Comparison of ENCODE assay signal across 9 mouse cellular contexts in genomic region chr11:102040138-102040524, GRCm38 (mm10). TPM values are rescaled to one million over a fixed set of nuclear protein-coding genes. Genes with fewer than 3 reads are reported as not detected.
A peak's percentile ranks its signal among the peaks of the same experiment; 100 is the strongest.
DNase-seq lines count a peak whose midpoint lies in the region; ATAC-seq and TF ChIP-seq lines count a peak whose summit lies in the region.
"Had no signal": no experiment of that assay in that cellular context is flagged by ENCODE, and none has a peak within 500 bp of the region (broad histone marks: within the 10 kb centered on the region; RNA-seq: fewer than 3 reads in every experiment).

No protein-coding gene starts in this region.

- H3K27me3 ChIP-seq in E14TG2a.4 (ENCODE audit: insufficient read depth, low read length): peaks cover 7% of the 10 kb centered on the region; the same call in 1 of the 2 replicates
- H3K27me3 ChIP-seq in heart, postnatal 0 days (ENCODE audit: control insufficient read depth, insufficient read depth, low read length): no peaks in the 10 kb centered on the region

- no peak overlapping the region; the same call in 1 of the 2 replicates for H3K9ac ChIP-seq in heart, postnatal 0 days (replicated peaks; ENCODE audit: low read depth, low read length)

- ATAC-seq in erythroid progenitor cell, adult 5-6 weeks (replicated peaks; ENCODE audit: low FRiP score, poor library complexity, severe bottlenecking): peak; percentile 81
- ATAC-seq in heart, postnatal 0 days (ENCODE audit: insufficient read depth, low read depth): peak; percentile 93

- peak; percentile 94 for DNase-seq in brain, adult 2 months (ENCODE audit: low read depth, low spot score)
- peak; percentile 96 for DNase-seq in heart, postnatal 0 days (ENCODE audit: low spot score)
- DNase-seq in kidney, postnatal 36 days: peak; percentile 96 to 97
- DNase-seq in lung, adult 18-20 months: peak; percentile 88 to 91
- peak; percentile 70 for DNase-seq in ovary, postnatal 10 days (ENCODE audit: low spot score)
- peak; percentile 54 for DNase-seq in thymus, postnatal 25 days

- TF ChIP-seq EP300 in heart, postnatal 0 days (IDR thresholded peaks at IDR 0.05; ENCODE audit: low read depth): 0 out of 2 replicates have a peak, but pooled peaks have one; percentile 29

- no peak overlapping the region for H3K4me3 ChIP-seq in E14TG2a.4 (replicated peaks; ENCODE audit: low read length)
- no peak overlapping the region for H3K4me3 ChIP-seq in heart, postnatal 0 days (ENCODE audit: low read depth, low read length)

- H3K36me3 ChIP-seq in E14TG2a.4 (ENCODE audit: insufficient read depth, low read length): no peaks in the 10 kb centered on the region
- H3K36me3 ChIP-seq in heart, postnatal 0 days (replicated peaks; ENCODE audit: control insufficient read depth, insufficient read depth, low read length): no peaks in the 10 kb centered on the region

- H3K4me2 ChIP-seq in heart, postnatal 0 days (ENCODE audit: low read depth, low read length): 0 out of 2 replicates have a peak overlapping the region, but pooled peaks have one; percentile 6

- peaks cover 6% of the 10 kb centered on the region; the same call in 1 of the 2 replicates for H3K4me1 ChIP-seq in E14TG2a.4 (replicated peaks; ENCODE audit: low read depth, low read length)
- H3K4me1 ChIP-seq in heart, postnatal 0 days (ENCODE audit: control insufficient read depth, insufficient read depth): peaks cover 4% of the 10 kb centered on the region; the same call in 1 of the 2 replicates

- H3K9me3 ChIP-seq in E14TG2a.4 (ENCODE audit: low read length): peaks cover under 1% of the 10 kb centered on the region; the same call in 1 of the 2 replicates
- H3K9me3 ChIP-seq in heart, postnatal 0 days (replicated peaks; ENCODE audit: control insufficient read depth, low read length): no peaks in the 10 kb centered on the region

- TF ChIP-seq CTCF in E14TG2a.4 (conservative IDR thresholded peaks at IDR 0.05; ENCODE audit: low read length): peak; percentile 97
- TF ChIP-seq CTCF in heart, postnatal 0 days (IDR thresholded peaks at IDR 0.05; ENCODE audit: low read depth): peak; percentile 89

- under 1% methylated on average over 9 of the region's 9 CpGs for WGBS in heart, postnatal 0 days

- peak overlapping the region; percentile 75 for H3K27ac ChIP-seq in heart, postnatal 0 days (ENCODE audit: low read depth)

RNA-seq across cellular contexts. Expression of gene Cd300lg, which starts 1.2 kb away (rescaled TPM):
- total RNA-seq in erythroid progenitor cell, adult 5-6 weeks (2015; ENCODE audit: low replicate concordance): 0.42 and 3.6 TPM in 2 replicates
- total RNA-seq in erythroid progenitor cell, adult 5-6 weeks (2017; ENCODE audit: low replicate concordance): 0.23 and 0.64 TPM in 2 replicates
- 23.0 and 79.5 TPM in 2 replicates for total RNA-seq in heart, postnatal 0 days (2014; rRNA removed; ENCODE audit: low replicate concordance)
- polyA plus RNA-seq in heart, postnatal 0 days (2015; fragmentation: Nextera tagmentation; extraction: Ambion mirVana): 22.9 and 24.0 TPM in 2 replicates
- total RNA-seq: layer of hippocampus, adult 18-20 months had no signal

RNA-seq across cellular contexts. Expression of gene Mpp3, which starts 11.9 kb away (rescaled TPM):
- not detected in 2 replicates for total RNA-seq in erythroid progenitor cell, adult 5-6 weeks (2015; ENCODE audit: low replicate concordance)
- not detected in 2 replicates for total RNA-seq in erythroid progenitor cell, adult 5-6 weeks (2017; ENCODE audit: low replicate concordance)
- 4.9 and 8.0 TPM in 2 replicates for total RNA-seq in heart, postnatal 0 days (2014; rRNA removed; ENCODE audit: low replicate concordance)
- polyA plus RNA-seq in heart, postnatal 0 days (2015; fragmentation: Nextera tagmentation; extraction: Ambion mirVana): 1.7 and 2.2 TPM in 2 replicates

RNA-seq across cellular contexts. Expression of gene Mpp2, which starts 48.2 kb away (rescaled TPM):
- 37.5 and 39.0 TPM in 2 replicates for total RNA-seq in erythroid progenitor cell, adult 5-6 weeks (2015; ENCODE audit: low replicate concordance)
- total RNA-seq in erythroid progenitor cell, adult 5-6 weeks (2017; ENCODE audit: low replicate concordance): 32.9 and 39.0 TPM in 2 replicates
- total RNA-seq in heart, postnatal 0 days (2014; rRNA removed; ENCODE audit: low replicate concordance): 6.0 and 12.1 TPM in 2 replicates
- polyA plus RNA-seq in heart, postnatal 0 days (2015; fragmentation: Nextera tagmentation; extraction: Ambion mirVana): 2.1 and 2.3 TPM in 2 replicates

RNA-seq across cellular contexts. Expression of gene Dusp3, which starts 53.3 kb away (rescaled TPM):
- total RNA-seq in erythroid progenitor cell, adult 5-6 weeks (2015; ENCODE audit: low replicate concordance): 0.42 and 3.2 TPM in 2 replicates
- 1.6 and 2.7 TPM in 2 replicates for total RNA-seq in erythroid progenitor cell, adult 5-6 weeks (2017; ENCODE audit: low replicate concordance)
- total RNA-seq in heart, postnatal 0 days (2014; rRNA removed; ENCODE audit: low replicate concordance): 106 and 118 TPM in 2 replicates
- polyA plus RNA-seq in heart, postnatal 0 days (2015; fragmentation: Nextera tagmentation; extraction: Ambion mirVana): 67.9 and 75.7 TPM in 2 replicates

RNA-seq across cellular contexts. Expression of gene Cfap97d1, which starts 56.1 kb away (rescaled TPM):
- not detected in 2 replicates for total RNA-seq in erythroid progenitor cell, adult 5-6 weeks (2015; ENCODE audit: low replicate concordance)
- total RNA-seq in erythroid progenitor cell, adult 5-6 weeks (2017; ENCODE audit: low replicate concordance): not detected in 2 replicates
- total RNA-seq in heart, postnatal 0 days (2014; rRNA removed; ENCODE audit: low replicate concordance): not detected in 2 replicates
- polyA plus RNA-seq in heart, postnatal 0 days (2015; fragmentation: Nextera tagmentation; extraction: Ambion mirVana): not detected in 2 replicates
- total RNA-seq: layer of hippocampus, adult 18-20 months had no signal
